ENCODE assay signal across 8 mouse cellular contexts in the genomic region with DNA sequence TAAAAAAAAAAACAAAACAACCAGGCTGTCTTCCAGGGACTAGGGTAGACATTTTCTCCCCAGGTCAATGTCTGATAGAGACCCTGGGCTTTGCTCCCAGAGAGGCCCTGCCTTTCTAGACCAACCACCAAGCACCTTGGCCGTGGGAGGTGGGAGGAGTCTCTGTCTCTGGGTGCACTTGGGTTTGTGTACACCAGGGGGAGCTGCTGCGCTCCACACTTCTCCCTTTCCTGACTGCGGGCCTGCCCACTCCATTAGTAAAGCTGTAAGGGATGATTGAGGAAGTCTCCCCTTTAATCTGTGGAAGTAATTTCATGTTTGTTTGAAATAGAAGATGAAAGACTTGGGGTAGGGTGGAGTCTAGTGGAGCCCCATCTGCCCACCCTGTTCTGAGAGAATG.
DNase-seq lines count a peak whose midpoint lies in the region; ATAC-seq lines count a peak whose summit lies in the region.

No protein-coding gene starts in this region.

- peak; percentile 40 to 45 for DNase-seq in frontal cortex, postnatal 14 days (ENCODE audit: low spot score in 2 of 2)
- DNase-seq in ovary, postnatal 36 days (ENCODE audit: low spot score) = peak; percentile 39
- no peak for DNase-seq in ovary, adult 18-20 months (ENCODE audit: low spot score)
- DNase-seq in c-Kit-negative CD71-positive TER-119-positive erythroid progenitor cells, embryonic 14.5 days (ENCODE audit: low read depth, low spot score) = peak; percentile 46
- peak; percentile 75 to 82 for DNase-seq in kidney, postnatal 4 days
- DNase-seq in naive thymus-derived CD4-positive, alpha-beta T cell, adult 2 months (ENCODE audit: low read depth) = peak; percentile 67
- peak; percentile 51 for DNase-seq in urinary bladder, postnatal 25 days (ENCODE audit: low spot score)

- no peak for ATAC-seq in frontal cortex, adult (ENCODE audit: low TSS enrichment)
